Mouse (Mus musculus) liver, embryonic 16.5 days (tissue): ENCODE results near the gene Sik1. TPM values are rescaled to one million over a fixed set of nuclear protein-coding genes. Genes with fewer than 3 reads are reported as not detected.

Experiments used
- ATAC-seq: fragments of 200-750 bp; cut with Nextera tagmentation; 2 replicates; pipeline ENCODE4 v1.8.0; 2017; ENCODE audit warnings: low read depth, mild to moderate bottlenecking, moderate number of reproducible peaks, moderate library complexity
- H3K27ac ChIP-seq: fragments of 300-500 bp; sonication (generic); 2 replicates; pipeline ENCODE4 v1.5.1; 2014; ENCODE audit warnings: mild to moderate bottlenecking, low read length
- H3K27me3 ChIP-seq: fragments of 300-500 bp; sonication (generic); 2 replicates; pipeline ENCODE4 v1.6.1; 2014; ENCODE audit warnings: low read depth, low read length, mixed read lengths; ENCODE audit not compliant: control insufficient read depth, insufficient read depth
- H3K36me3 ChIP-seq: fragments of 300-500 bp; sonication (generic); 2 replicates; pipeline ENCODE4 v1.6.1; 2014; ENCODE audit warnings: mild to moderate bottlenecking; ENCODE audit not compliant: control insufficient read depth, insufficient read depth
- H3K4me1 ChIP-seq: fragments of 300-500 bp; sonication (generic); 2 replicates; pipeline ENCODE4 v1.6.1; 2014; ENCODE audit warnings: low read depth, low read length, mixed read lengths; ENCODE audit not compliant: control insufficient read depth
- H3K4me2 ChIP-seq: fragments of 300-500 bp; sonication (generic); 2 replicates; pipeline ENCODE4 v1.6.1; 2014; ENCODE audit warnings: low read depth, low read length, mixed read lengths
- H3K4me3 ChIP-seq: fragments of 300-500 bp; sonication (generic); 2 replicates; pipeline ENCODE4 v1.5.1; 2014; ENCODE audit warnings: low read depth, mild to moderate bottlenecking, low read length
- H3K9ac ChIP-seq: fragments of 300-500 bp; sonication (generic); 2 replicates; pipeline ENCODE4 v1.6.1; 2014; ENCODE audit warnings: low read depth, low read length
- H3K9me3 ChIP-seq: fragments of 300-500 bp; sonication (generic); replicated peaks from 2 replicates; pipeline ENCODE4 v1.6.1; 2016; ENCODE audit warnings: low read length; ENCODE audit not compliant: control insufficient read depth
- WGBS: fragments of 180-500 bp; shearing (Covaris S2); extraction: QIAGEN DNeasy Blood & Tissue Kit; methylation state at CpG from one replicate; pipeline ENCODE4 v1.1.7; 2014; ENCODE audit not compliant: insufficient replicate concordance; 5-methylcytosine and 5-hydroxymethylcytosine counted together
- polyA plus RNA-seq: library from polyadenylated mRNA; unstranded; fragments of >200 nt; fragmentation: Nextera tagmentation; extraction: Ambion mirVana; gene quantifications from 2 replicates; pipeline ENCODE4 v1.2.1, GENCODE M21; 2015

Gene Sik1
- polyA plus RNA-seq, 1 experiment from 2014 or later = 5.4 TPM

GRCm38 (mm10) chr17:31825678-31826077, 29.9 kb downstream of the Sik1 start:
- Histone ChIP-seq H3K36me3 (no peaks in the 10 kb centered on the region), H3K4me2 (no peak overlapping the region), H3K4me3 (no peak overlapping the region), H3K27me3 (no peaks in the 10 kb centered on the region), H3K27ac (no peak overlapping the region), H3K9ac (no peak overlapping the region), H3K4me1 (peaks cover 2% of the 10 kb centered on the region), H3K9me3 (no peaks in the 10 kb centered on the region)
- no peak for ATAC-seq
- 66% methylated on average over 9 of the region's 9 CpGs for WGBS

GRCm38 (mm10) chr17:31824812-31825211, 30.8 kb downstream of the Sik1 start:
- H3K4me2 ChIP-seq = no peak overlapping the region
- H3K9ac ChIP-seq = no peak overlapping the region
- WGBS = 71% methylated on average over 7 of the region's 7 CpGs
- H3K4me3 ChIP-seq = no peak overlapping the region
- H3K36me3 ChIP-seq = no peaks in the 10 kb centered on the region
- no peak overlapping the region for H3K27ac ChIP-seq
- ATAC-seq = no peak
- H3K27me3 ChIP-seq = no peaks in the 10 kb centered on the region
- no peaks in the 10 kb centered on the region for H3K9me3 ChIP-seq
- H3K4me1 ChIP-seq = peaks cover 7% of the 10 kb centered on the region

DNA sequence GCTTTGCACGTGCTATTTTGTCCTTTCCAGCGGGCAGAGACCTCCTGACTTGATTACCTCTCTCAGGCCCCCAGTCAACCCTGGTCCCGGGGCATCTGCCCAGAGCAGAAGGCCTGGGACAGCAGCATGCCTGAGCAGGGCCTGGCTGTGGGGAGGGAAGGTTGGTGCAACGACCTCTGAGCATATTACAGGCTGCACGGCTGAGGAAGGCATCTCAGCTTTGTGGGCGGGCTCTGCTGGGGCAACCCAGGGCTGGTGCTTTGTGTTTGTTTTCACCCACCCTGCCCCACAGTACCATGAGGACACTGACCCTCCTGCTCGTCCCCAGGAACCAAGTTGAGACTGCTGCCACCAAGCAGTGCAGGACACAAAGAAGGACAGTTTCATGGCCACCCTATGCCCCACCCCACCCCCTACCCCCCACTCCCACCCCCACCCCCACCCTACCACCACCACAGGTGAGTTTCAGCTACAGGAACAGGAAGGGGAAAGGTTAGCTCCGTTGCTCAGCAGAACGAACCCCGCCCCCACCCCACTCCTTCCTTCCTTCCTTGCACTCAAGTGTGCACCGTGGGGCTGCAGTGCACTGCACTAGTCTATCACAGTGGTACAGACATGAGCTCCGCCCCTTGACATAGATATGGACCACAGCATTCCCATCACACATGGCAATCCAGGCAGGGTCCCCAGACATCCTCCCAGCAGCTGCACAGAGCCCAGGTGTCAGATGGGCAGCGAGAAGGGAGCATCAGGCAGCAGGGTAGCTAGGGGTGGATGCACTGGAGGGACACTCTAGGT, 34.3 kb downstream of the Sik1 start:
- peak; percentile 30; the same call in 1 of the 2 replicates for ATAC-seq
- H3K4me1 ChIP-seq = peaks cover 5% of the 10 kb centered on the region; the same call in 1 of the 2 replicates
- no peak overlapping the region for H3K4me2 ChIP-seq
- 0 out of 2 replicates have a peak overlapping the region, but pooled peaks have one; percentile 24 for H3K27ac ChIP-seq
- H3K36me3 ChIP-seq = no peaks in the 10 kb centered on the region
- H3K9ac ChIP-seq = no peak overlapping the region
- no peak overlapping the region for H3K4me3 ChIP-seq
- WGBS = 16% methylated on average over 13 of the region's 13 CpGs
- H3K9me3 ChIP-seq = no peaks in the 10 kb centered on the region
- H3K27me3 ChIP-seq = no peaks in the 10 kb centered on the region

DNA sequence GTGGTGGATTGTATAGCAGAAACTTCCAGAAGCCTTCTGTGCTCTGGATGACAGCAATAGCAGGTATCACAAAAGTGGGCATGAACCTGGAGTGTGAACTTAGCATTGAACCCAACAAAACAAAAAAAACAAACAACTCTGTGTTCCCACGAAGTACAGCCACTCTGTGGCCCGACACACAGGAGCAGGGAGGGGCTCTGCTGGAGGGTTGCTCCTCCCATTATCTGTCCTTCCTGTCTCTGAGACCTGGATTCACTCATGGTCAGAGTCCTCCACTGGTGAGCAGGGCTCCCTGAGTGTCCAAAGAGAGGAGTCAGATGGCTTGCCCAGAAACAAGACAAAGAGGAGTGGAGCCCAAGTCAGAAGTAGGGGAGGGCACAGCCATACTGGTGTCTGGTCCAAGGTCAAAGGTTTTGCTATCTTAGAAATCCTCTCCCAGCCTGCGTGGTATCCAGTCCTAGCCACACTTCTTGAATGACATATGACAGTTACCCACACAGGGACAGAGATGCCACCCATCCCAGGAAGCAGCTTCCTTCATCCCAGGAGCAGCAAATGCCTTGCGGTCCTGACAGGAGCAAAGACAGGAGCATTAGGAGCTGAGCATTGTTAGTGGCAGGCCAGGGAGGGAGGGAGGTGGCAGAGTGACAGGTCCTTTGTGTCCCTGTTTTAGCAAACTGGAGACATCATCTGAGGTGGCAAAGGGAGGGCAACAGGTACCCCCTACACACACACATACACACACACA, 35.3 kb downstream of the Sik1 start:
- no peak overlapping the region for H3K27ac ChIP-seq
- no peak for ATAC-seq

DNA sequence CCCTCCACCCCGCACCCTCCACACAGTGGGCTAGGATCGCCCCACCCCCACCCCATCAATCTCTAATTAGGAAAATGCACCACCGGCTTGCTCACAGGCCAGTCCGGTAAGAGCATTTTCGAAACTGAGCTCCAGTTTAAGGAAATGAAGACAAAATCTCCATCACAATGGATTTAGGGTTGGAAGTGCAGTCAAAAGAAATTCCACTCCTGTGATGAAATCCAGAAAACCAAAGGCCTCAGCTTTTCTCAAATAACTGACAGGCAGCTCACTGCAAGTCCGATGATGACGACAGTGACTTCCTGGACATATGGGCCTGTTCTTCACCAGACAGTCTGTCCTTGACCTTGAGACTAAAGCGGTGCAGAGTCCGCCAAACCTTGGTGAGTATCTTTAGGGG, 36.2 kb downstream of the Sik1 start:
- H3K27ac ChIP-seq = no peak overlapping the region
- WGBS = 62% methylated on average over 9 of the region's 9 CpGs
- ATAC-seq = no peak
- H3K9me3 ChIP-seq = no peaks in the 10 kb centered on the region
- peaks cover 5% of the 10 kb centered on the region; the same call in 1 of the 2 replicates for H3K4me1 ChIP-seq
- no peak overlapping the region for H3K9ac ChIP-seq
- H3K27me3 ChIP-seq = no peaks in the 10 kb centered on the region
- H3K4me3 ChIP-seq = no peak overlapping the region
- H3K36me3 ChIP-seq = no peaks in the 10 kb centered on the region
- H3K4me2 ChIP-seq = no peak overlapping the region

More for the DNA sequence above, 35.3 kb downstream of the Sik1 start:
- H3K9ac ChIP-seq = no peak overlapping the region
- H3K4me2 ChIP-seq = no peak overlapping the region
- peaks cover 5% of the 10 kb centered on the region; the same call in 1 of the 2 replicates for H3K4me1 ChIP-seq
- no peaks in the 10 kb centered on the region for H3K27me3 ChIP-seq
- no peaks in the 10 kb centered on the region for H3K36me3 ChIP-seq
- 36% methylated on average over 4 of the region's 4 CpGs for WGBS
- H3K4me3 ChIP-seq = no peak overlapping the region
- no peaks in the 10 kb centered on the region for H3K9me3 ChIP-seq

GRCm38 (mm10) chr17:31817815-31818214, 37.8 kb downstream of the Sik1 start:
- Histone ChIP-seq H3K9me3 (no peaks in the 10 kb centered on the region), H3K4me2 (no peak overlapping the region), H3K4me1 (peaks cover 5% of the 10 kb centered on the region; the same call in 1 of the 2 replicates), H3K27ac (no peak overlapping the region), H3K9ac (no peak overlapping the region), H3K36me3 (no peaks in the 10 kb centered on the region), H3K4me3 (no peak overlapping the region), H3K27me3 (no peaks in the 10 kb centered on the region)
- no peak for ATAC-seq
- WGBS = 73% methylated on average over 1 of the region's 1 CpGs

GRCm38 (mm10) chr17:31817203-31817602, 38.4 kb downstream of the Sik1 start:
- Histone ChIP-seq H3K4me2 (no peak overlapping the region), H3K27ac (no peak overlapping the region), H3K27me3 (no peaks in the 10 kb centered on the region), H3K9me3 (no peaks in the 10 kb centered on the region), H3K9ac (no peak overlapping the region), H3K4me1 (peaks cover 5% of the 10 kb centered on the region; the same call in 1 of the 2 replicates), H3K36me3 (no peaks in the 10 kb centered on the region), H3K4me3 (no peak overlapping the region)
- WGBS = 41% methylated on average over 5 of the region's 5 CpGs
- no peak for ATAC-seq

DNA sequence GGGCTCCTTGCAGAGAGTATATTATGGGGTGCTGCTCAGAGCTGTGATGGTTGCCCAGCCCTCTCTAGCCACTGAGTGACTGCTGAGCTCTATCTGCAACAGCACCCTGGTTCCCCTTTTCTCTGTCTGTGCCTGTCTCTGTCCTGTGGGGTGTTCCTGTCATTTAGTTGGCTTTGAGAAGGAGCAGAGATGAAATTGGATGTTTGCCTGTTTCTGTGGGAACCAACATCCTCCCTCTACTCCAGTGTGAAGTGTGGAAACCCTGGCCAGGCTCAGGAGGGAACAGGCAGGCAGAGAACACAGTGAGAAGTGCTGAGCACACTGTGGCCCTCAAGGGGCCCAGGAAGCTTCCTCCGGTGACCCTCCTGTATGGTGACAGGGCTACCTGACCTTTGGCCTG, 40.8 kb downstream of the Sik1 start:
- no peak overlapping the region for H3K4me3 ChIP-seq
- H3K9ac ChIP-seq = no peak overlapping the region
- H3K4me2 ChIP-seq = no peak overlapping the region
- no peaks in the 10 kb centered on the region for H3K9me3 ChIP-seq
- no peaks in the 10 kb centered on the region; the same call in 1 of the 2 replicates for H3K4me1 ChIP-seq
- 59% methylated on average over 1 of the region's 1 CpGs for WGBS
- H3K27me3 ChIP-seq = no peaks in the 10 kb centered on the region
- no peak overlapping the region for H3K27ac ChIP-seq
- H3K36me3 ChIP-seq = no peaks in the 10 kb centered on the region
- ATAC-seq = no peak
